Mouse (Mus musculus): Measurements from ENCODE around the gene Mcm9.
"Not testable (repeated sequence)": the region's sequence is repeated elsewhere in the genome, so short reads cannot be mapped to it uniquely, and the experiment has no call there.

Gene Mcm9

GRCm38 (mm10) chr10:53499518-53499917, 130.7 kb downstream of the Mcm9 start:
- peak; percentile 30 to 37 for DNase-seq (ENCODE audit: low spot score in 2 of 2)

GRCm38 (mm10) chr10:53495349-53495748, 134.9 kb downstream of the Mcm9 start:
- not testable (repeated sequence) for DNase-seq (ENCODE audit: low spot score in 2 of 2)

DNA sequence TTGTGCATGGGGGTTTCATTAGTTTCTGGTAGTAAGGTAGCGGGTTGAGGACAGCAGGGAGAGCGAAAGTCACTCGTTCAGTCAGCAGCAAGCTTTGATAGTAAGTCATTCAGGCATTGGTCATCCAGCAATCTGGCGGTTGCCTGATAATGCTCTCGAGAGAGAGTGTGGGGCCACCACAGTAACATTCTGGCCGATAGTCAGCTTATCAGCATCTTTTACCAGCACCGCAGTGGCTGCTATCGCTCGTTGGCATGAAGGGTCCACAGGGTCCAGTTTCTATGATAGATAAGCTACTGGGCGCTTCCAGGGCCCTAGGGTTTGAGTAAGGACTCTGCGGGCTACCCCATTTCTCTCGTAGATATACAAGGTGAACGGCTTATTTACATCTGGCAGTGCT, 136.3 kb downstream of the Mcm9 start:
- DNase-seq (ENCODE audit: low spot score in 2 of 2), result no peak

All from spleen, postnatal 36 days (tissue).